ENCODE assay signal across 25 mouse cellular contexts in the genomic region with DNA sequence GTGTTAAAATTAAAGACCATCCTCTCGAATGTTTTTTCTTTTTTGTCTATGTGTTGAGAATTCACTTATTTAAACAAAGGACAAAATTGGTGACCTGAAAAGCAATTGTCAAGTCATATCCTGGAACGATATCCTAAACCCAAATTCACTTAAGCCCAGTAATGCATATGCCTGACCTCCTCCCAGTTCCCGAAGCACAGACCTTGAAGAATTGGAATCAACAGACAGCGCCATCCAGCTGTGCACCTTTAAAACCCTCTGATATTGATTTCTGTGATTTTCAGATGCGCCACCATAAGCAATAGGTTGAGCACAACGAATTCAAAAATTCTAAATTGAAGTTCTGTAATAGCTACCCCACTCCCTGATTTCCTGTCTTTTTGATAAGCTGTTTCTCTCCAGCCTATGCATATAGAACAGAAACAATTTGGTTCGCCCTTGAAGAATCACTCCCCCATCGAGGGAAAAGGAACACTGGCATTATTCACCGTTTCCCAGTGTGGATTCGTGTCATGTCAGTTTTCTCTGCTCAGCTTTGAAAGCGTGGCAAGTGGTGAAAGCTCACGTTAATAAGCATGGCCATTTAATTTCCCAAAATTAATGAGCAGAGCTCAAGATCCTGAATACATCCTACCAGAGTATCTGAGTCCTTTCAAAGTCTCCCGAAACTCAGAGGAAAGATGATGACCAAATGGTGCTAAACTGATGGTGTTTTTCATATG.
DNase-seq lines count a peak whose midpoint lies in the region; ATAC-seq and TF ChIP-seq lines count a peak whose summit lies in the region.
"Had no signal": no experiment of that assay in that cellular context is flagged by ENCODE, and none has a peak within 500 bp of the region (broad histone marks: within the 10 kb centered on the region; RNA-seq: fewer than 3 reads in every experiment).

No protein-coding gene starts in this region.

- no peaks in the 10 kb centered on the region for H3K9me3 ChIP-seq in hindbrain, embryonic 12.5 days (replicated peaks)
- no peaks in the 10 kb centered on the region for H3K9me3 ChIP-seq in midbrain, embryonic 14.5 days (ENCODE audit: control insufficient read depth, low read length)
- H3K9me3 ChIP-seq: kidney, embryonic 15.5 days; liver, embryonic 13.5 days; megakaryocyte, embryonic 14.5 days; neural tube, embryonic 13.5 days had no signal

- peak; percentile 45 for DNase-seq in heart, adult 11 months
- DNase-seq in heart, adult 2 months, result no peak
- peak; percentile 46 for DNase-seq in MN1 (ENCODE audit: low spot score)
- peak; percentile 62 for DNase-seq in midbrain, embryonic 14.5 days
- DNase-seq in spleen, postnatal 10 days (ENCODE audit: low spot score in 2 of 2), result no peak
- no peak for DNase-seq in ovary, postnatal 14 days (ENCODE audit: low spot score)
- no peak for DNase-seq in adrenal gland, postnatal 25 days
- DNase-seq: adrenal gland, adult 2 months; cerebellum, adult 18-20 months; gastrocnemius, postnatal 25 days; heart, postnatal 10 days; kidney, adult 11 months; kidney, postnatal 4 days; liver, embryonic 13.5 days; lung, adult 2 months; lung, postnatal 36 days; thymus, adult 2 months had no signal

- H3K27me3 ChIP-seq in heart, adult 2 months (ENCODE audit: control insufficient read depth, insufficient read depth, low read length), result no peaks in the 10 kb centered on the region
- H3K27me3 ChIP-seq in hindbrain, embryonic 12.5 days, result no peaks in the 10 kb centered on the region
- no peaks in the 10 kb centered on the region for H3K27me3 ChIP-seq in midbrain, embryonic 14.5 days (ENCODE audit: control insufficient read depth, insufficient read depth, low read length)
- H3K27me3 ChIP-seq: kidney, embryonic 15.5 days; liver, embryonic 13.5 days; megakaryocyte, embryonic 14.5 days; neural tube, embryonic 13.5 days; Patski had no signal

- H3K36me3 ChIP-seq in heart, adult 2 months (ENCODE audit: control insufficient read depth, insufficient read depth, low read length), result no peaks in the 10 kb centered on the region
- H3K36me3 ChIP-seq in hindbrain, embryonic 12.5 days, result no peaks in the 10 kb centered on the region
- no peaks in the 10 kb centered on the region for H3K36me3 ChIP-seq in midbrain, embryonic 14.5 days (ENCODE audit: control insufficient read depth, insufficient read depth, low read length)
- H3K36me3 ChIP-seq: kidney, embryonic 15.5 days; liver, embryonic 13.5 days; neural tube, embryonic 13.5 days had no signal

- TF ChIP-seq EP300 in heart, adult 2 months (IDR thresholded peaks at IDR 0.05; ENCODE audit: insufficient read depth, low read depth, low read length), result no peak

- H3K79me2 ChIP-seq in heart, adult 2 months (replicated peaks; ENCODE audit: control insufficient read depth, insufficient read depth, low read length), result no peaks in the 10 kb centered on the region

- H3K4me3 ChIP-seq in heart, adult 2 months, result no peak overlapping the region
- H3K4me3 ChIP-seq in hindbrain, embryonic 12.5 days, result no peak overlapping the region
- H3K4me3 ChIP-seq in midbrain, embryonic 14.5 days (replicated peaks; ENCODE audit: low read depth, low read length), result 0 out of 2 replicates have a peak overlapping the region, but pooled peaks have one; percentile 5
- H3K4me3 ChIP-seq: kidney, embryonic 15.5 days; left cerebral cortex, adult 2 months; liver, embryonic 13.5 days; megakaryocyte, embryonic 14.5 days; neural tube, embryonic 13.5 days had no signal

- 71% methylated on average over 13 of the region's 13 CpGs for WGBS in heart, adult 2 months
- WGBS in hindbrain, embryonic 12.5 days, result 57% methylated on average over 13 of the region's 13 CpGs
- WGBS in midbrain, embryonic 14.5 days, result 38% methylated on average over 13 of the region's 13 CpGs

- peak overlapping the region; percentile 19; the same call in 1 of the 2 replicates for H3K4me2 ChIP-seq in hindbrain, embryonic 12.5 days (replicated peaks)
- H3K4me2 ChIP-seq in midbrain, embryonic 14.5 days (ENCODE audit: low read length), result peak overlapping the region; percentile 37
- H3K4me2 ChIP-seq: heart, embryonic 11.5 days; kidney, embryonic 15.5 days; liver, embryonic 13.5 days; neural tube, embryonic 13.5 days had no signal

- no peak for TF ChIP-seq CTCF in heart, adult 2 months (IDR thresholded peaks at IDR 0.05)

- intact Hi-C loops in heart, adult 2 months (cut with DNase I), result no loop called here

- no peak overlapping the region for H3K9ac ChIP-seq in heart, adult 2 months (ENCODE audit: low read depth, low read length)
- H3K9ac ChIP-seq in hindbrain, embryonic 12.5 days, result no peak overlapping the region
- no peak overlapping the region; the same call in 1 of the 2 replicates for H3K9ac ChIP-seq in midbrain, embryonic 14.5 days (replicated peaks; ENCODE audit: low read length)
- H3K9ac ChIP-seq: kidney, embryonic 15.5 days; liver, embryonic 13.5 days; neural tube, embryonic 13.5 days had no signal

- H3K4me1 ChIP-seq in heart, adult 2 months (ENCODE audit: control insufficient read depth, insufficient read depth, low read length), result no peaks in the 10 kb centered on the region
- H3K4me1 ChIP-seq in hindbrain, embryonic 12.5 days, result peaks cover 5% of the 10 kb centered on the region; the same call in 1 of the 2 replicates
- 0 out of 2 replicates have a peak, but pooled peaks cover 21% of the 10 kb centered on the region for H3K4me1 ChIP-seq in midbrain, embryonic 14.5 days (ENCODE audit: control insufficient read depth, insufficient read depth, low read length)
- H3K4me1 ChIP-seq: kidney, embryonic 15.5 days; liver, embryonic 13.5 days; megakaryocyte, embryonic 14.5 days had no signal

- ATAC-seq in hindbrain, embryonic 12.5 days (ENCODE audit: low FRiP score), result peak; percentile 63
- no peak for ATAC-seq in midbrain, embryonic 14.5 days (ENCODE audit: low FRiP score, low TSS enrichment)
- ATAC-seq: Patski had no signal

- TF ChIP-seq POLR2A in heart, adult 2 months (IDR thresholded peaks at IDR 0.05; ENCODE audit: insufficient read depth, low read depth, low read length), result no peak

- no peak overlapping the region for H3K27ac ChIP-seq in heart, adult 2 months
- no peak overlapping the region for H3K27ac ChIP-seq in hindbrain, embryonic 12.5 days
- peak overlapping the region; percentile 41; the same call in 1 of the 2 replicates for H3K27ac ChIP-seq in midbrain, embryonic 14.5 days (replicated peaks; ENCODE audit: low read depth, low read length)
- H3K27ac ChIP-seq: kidney, embryonic 15.5 days; left cerebral cortex, adult 2 months; liver, embryonic 13.5 days; neural tube, embryonic 13.5 days; stomach, postnatal 0 days had no signal

Comparison
In these comparisons a context has a peak if more than half of its experiments do, and no peak if none do; other contexts are left out.
1. DNase-seq: peak in heart, adult 11 months (single experiment), MN1 (single experiment) and midbrain, embryonic 14.5 days (single experiment); none in heart, adult 2 months (0 of 2), spleen, postnatal 10 days (0 of 2), ovary, postnatal 14 days (single experiment) and adrenal gland, postnatal 25 days (single experiment).